8 mouse cellular contexts compared by ENCODE assay signal in genomic region chr1:132758656-132759370, GRCm38 (mm10). TPM values are rescaled to one million over a fixed set of nuclear protein-coding genes. Genes with fewer than 3 reads are reported as not detected.
DNase-seq lines count a peak whose midpoint lies in the region; ATAC-seq and TF ChIP-seq lines count a peak whose summit lies in the region.

No protein-coding gene starts in this region.

- peak; percentile 14; the same call in 1 of the 2 replicates for ATAC-seq in heart, embryonic 16.5 days (replicated peaks; ENCODE audit: extremely low read depth, insufficient read depth, low FRiP score)
- no peak for ATAC-seq in liver, embryonic 11.5 days (replicated peaks; ENCODE audit: low FRiP score)
- ATAC-seq in neural tube, embryonic 12.5 days (ENCODE audit: low FRiP score, low read depth) = peak; percentile 94

- TF ChIP-seq CTCF in thymus, adult 2 months (IDR thresholded peaks at IDR 0.05; ENCODE audit: borderline replicate concordance, control insufficient read depth, extremely low read depth, insufficient read depth, low read length, poor library complexity) = peak; percentile 69; the same call in 1 of the 2 replicates

- H3K9me3 ChIP-seq in forebrain, embryonic 10.5 days = no peaks in the 10 kb centered on the region
- no peaks in the 10 kb centered on the region for H3K9me3 ChIP-seq in heart, embryonic 16.5 days (replicated peaks; ENCODE audit: control insufficient read depth, low read length)
- H3K9me3 ChIP-seq in liver, embryonic 11.5 days (ENCODE audit: control insufficient read depth, low read length) = no peaks in the 10 kb centered on the region
- H3K9me3 ChIP-seq in neural tube, embryonic 12.5 days = no peaks in the 10 kb centered on the region

- 9% methylated on average over 24 of the region's 24 CpGs for WGBS in forebrain, embryonic 10.5 days
- 7% methylated on average over 24 of the region's 24 CpGs for WGBS in heart, embryonic 16.5 days
- WGBS in liver, embryonic 11.5 days = 12% methylated on average over 24 of the region's 24 CpGs
- WGBS in neural tube, embryonic 12.5 days = 7% methylated on average over 24 of the region's 24 CpGs
- WGBS in thymus, adult 2 months = 13% methylated on average over 24 of the region's 24 CpGs

- H3K4me1 ChIP-seq in brown adipose tissue, adult 24 weeks (ENCODE audit: control insufficient read depth, insufficient read depth, insufficient read length, low read length) = no peaks in the 10 kb centered on the region
- H3K4me1 ChIP-seq in forebrain, embryonic 10.5 days = peaks cover 6% of the 10 kb centered on the region
- H3K4me1 ChIP-seq in heart, embryonic 16.5 days (ENCODE audit: control insufficient read depth, insufficient read depth, low read length) = peaks cover 3% of the 10 kb centered on the region; the same call in 1 of the 2 replicates
- H3K4me1 ChIP-seq in liver, embryonic 11.5 days (replicated peaks; ENCODE audit: control insufficient read depth, insufficient read depth, low read length) = no peaks in the 10 kb centered on the region
- no peaks in the 10 kb centered on the region for H3K4me1 ChIP-seq in neural tube, embryonic 12.5 days
- H3K4me1 ChIP-seq in thymus, adult 2 months (replicated peaks; ENCODE audit: control insufficient read depth, insufficient read depth, low read length) = no peaks in the 10 kb centered on the region

- TF ChIP-seq POLR2A in thymus, adult 2 months (IDR thresholded peaks at IDR 0.05; ENCODE audit: control insufficient read depth, extremely low read depth, insufficient read depth, low read length, poor library complexity) = no peak

- peak overlapping the region; percentile 64 for H3K4me2 ChIP-seq in heart, embryonic 16.5 days (ENCODE audit: low read depth, low read length)
- peak overlapping the region; percentile 50 for H3K4me2 ChIP-seq in liver, embryonic 11.5 days
- peak overlapping the region; percentile 50 for H3K4me2 ChIP-seq in neural tube, embryonic 12.5 days (replicated peaks)

- H3K27ac ChIP-seq in brown adipose tissue, adult 24 weeks (replicated peaks; ENCODE audit: low read depth, low read length) = no peak overlapping the region
- H3K27ac ChIP-seq in forebrain, embryonic 10.5 days = no peak overlapping the region
- H3K27ac ChIP-seq in heart, embryonic 16.5 days (ENCODE audit: low read length) = no peak overlapping the region
- H3K27ac ChIP-seq in liver, embryonic 11.5 days (ENCODE audit: low read depth, low read length) = no peak overlapping the region
- no peak overlapping the region for H3K27ac ChIP-seq in neural tube, embryonic 12.5 days
- H3K27ac ChIP-seq in thymus, adult 2 months (ENCODE audit: control insufficient read depth, insufficient read depth, low read length) = no peak overlapping the region

- no peak overlapping the region for H3K9ac ChIP-seq in heart, embryonic 16.5 days (ENCODE audit: low read length)
- H3K9ac ChIP-seq in liver, embryonic 11.5 days (ENCODE audit: low read depth, low read length) = no peak overlapping the region
- H3K9ac ChIP-seq in neural tube, embryonic 12.5 days = peak overlapping the region; percentile 10; the same call in 1 of the 2 replicates

- H3K4me3 ChIP-seq in brown adipose tissue, adult 24 weeks (ENCODE audit: insufficient read depth, low read depth, low read length) = 0 out of 2 replicates have a peak overlapping the region, but pooled peaks have one; percentile 6
- peak overlapping the region; percentile 40 for H3K4me3 ChIP-seq in forebrain, embryonic 10.5 days
- H3K4me3 ChIP-seq in heart, embryonic 16.5 days (ENCODE audit: low read length) = peak overlapping the region; percentile 38
- H3K4me3 ChIP-seq in liver, embryonic 11.5 days (ENCODE audit: low read depth, low read length) = 0 out of 2 replicates have a peak overlapping the region, but pooled peaks have one; percentile 11
- no peak overlapping the region for H3K4me3 ChIP-seq in neural tube, embryonic 12.5 days
- H3K4me3 ChIP-seq in thymus, adult 2 months (ENCODE audit: control insufficient read depth, insufficient read depth, low read length) = no peak overlapping the region

- DNase-seq in ES-CJ7 (ENCODE audit: low read depth, low spot score) = peak; percentile 89
- peak; percentile 74 for DNase-seq in forebrain, embryonic 10.5 days (ENCODE audit: extremely low spot score, low spot score)
- peak; percentile 53 to 56 for DNase-seq in kidney, postnatal 25 days
- peak; percentile 47 for DNase-seq in liver, embryonic 11.5 days (ENCODE audit: low spot score)
- peak; percentile 19 for DNase-seq in thymus, adult 2 months

- peaks cover 12% of the 10 kb centered on the region for H3K27me3 ChIP-seq in forebrain, embryonic 10.5 days (ENCODE audit: poor library complexity, severe bottlenecking)
- 0 out of 2 replicates have a peak, but pooled peaks cover 3% of the 10 kb centered on the region for H3K27me3 ChIP-seq in heart, embryonic 16.5 days (ENCODE audit: control insufficient read depth, insufficient read depth, low read length)
- 0 out of 2 replicates have a peak, but pooled peaks cover 3% of the 10 kb centered on the region for H3K27me3 ChIP-seq in liver, embryonic 11.5 days (replicated peaks; ENCODE audit: control insufficient read depth, insufficient read depth, low read length)
- H3K27me3 ChIP-seq in neural tube, embryonic 12.5 days (replicated peaks) = no peaks in the 10 kb centered on the region
- H3K27me3 ChIP-seq in thymus, adult 2 months (ENCODE audit: control insufficient read depth, insufficient read depth, low read length) = no peaks in the 10 kb centered on the region; the same call in 1 of the 2 replicates

- no peaks in the 10 kb centered on the region for H3K36me3 ChIP-seq in forebrain, embryonic 10.5 days (replicated peaks)
- H3K36me3 ChIP-seq in heart, embryonic 16.5 days (ENCODE audit: control insufficient read depth, insufficient read depth) = no peaks in the 10 kb centered on the region
- no peaks in the 10 kb centered on the region for H3K36me3 ChIP-seq in liver, embryonic 11.5 days (ENCODE audit: control insufficient read depth, insufficient read depth, low read length)
- no peaks in the 10 kb centered on the region for H3K36me3 ChIP-seq in neural tube, embryonic 12.5 days
- H3K36me3 ChIP-seq in thymus, adult 2 months (ENCODE audit: control insufficient read depth, insufficient read depth, low read length) = no peaks in the 10 kb centered on the region

RNA-seq across cellular contexts. Expression of gene Nfasc, which starts 17.2 kb away (rescaled TPM):
- polyA plus RNA-seq in brown adipose tissue, adult 24 weeks (2012; ENCODE audit: insufficient read depth, insufficient read length, missing spikeins) = not detected in 2 replicates
- polyA plus RNA-seq in forebrain, embryonic 10.5 days (2016; fragmentation: Nextera tagmentation; extraction: Ambion mirVana) = 7.0 and 9.6 TPM in 2 replicates
- polyA plus RNA-seq in heart, embryonic 16.5 days (2015; fragmentation: Nextera tagmentation; extraction: Ambion mirVana) = 0.32 and 0.38 TPM in 2 replicates
- 0.14 and 0.36 TPM in 2 replicates for polyA plus RNA-seq in liver, embryonic 11.5 days (2014; fragmentation: Nextera tagmentation; extraction: Ambion mirVana)
- polyA plus RNA-seq in neural tube, embryonic 12.5 days (2016; fragmentation: Nextera tagmentation; extraction: Ambion mirVana) = 37.3 and 42.3 TPM in 2 replicates
- 2.0 and 2.1 TPM in 2 replicates for polyA plus RNA-seq in thymus, adult 2 months (2012; rRNA removed)

Comparison
In these comparisons a context has a peak if more than half of its experiments do, and no peak if none do; other contexts are left out.
1. DNase-seq: peak in every context shown above with its lines; median percentile 89 in ES-CJ7; 74 in forebrain, embryonic 10.5 days; 54 in kidney, postnatal 25 days; 47 in liver, embryonic 11.5 days; 19 in thymus, adult 2 months.
2. H3K4me3 ChIP-seq: peak in brown adipose tissue, adult 24 weeks (single experiment), forebrain, embryonic 10.5 days (single experiment), heart, embryonic 16.5 days (single experiment) and liver, embryonic 11.5 days (single experiment); none in neural tube, embryonic 12.5 days (single experiment) and thymus, adult 2 months (single experiment).
3. Peak in every context shown above with its lines, with median percentiles within 50 percentile points of each other: H3K4me2 ChIP-seq.